8 mouse cellular contexts compared by ENCODE assay signal in the genomic region with DNA sequence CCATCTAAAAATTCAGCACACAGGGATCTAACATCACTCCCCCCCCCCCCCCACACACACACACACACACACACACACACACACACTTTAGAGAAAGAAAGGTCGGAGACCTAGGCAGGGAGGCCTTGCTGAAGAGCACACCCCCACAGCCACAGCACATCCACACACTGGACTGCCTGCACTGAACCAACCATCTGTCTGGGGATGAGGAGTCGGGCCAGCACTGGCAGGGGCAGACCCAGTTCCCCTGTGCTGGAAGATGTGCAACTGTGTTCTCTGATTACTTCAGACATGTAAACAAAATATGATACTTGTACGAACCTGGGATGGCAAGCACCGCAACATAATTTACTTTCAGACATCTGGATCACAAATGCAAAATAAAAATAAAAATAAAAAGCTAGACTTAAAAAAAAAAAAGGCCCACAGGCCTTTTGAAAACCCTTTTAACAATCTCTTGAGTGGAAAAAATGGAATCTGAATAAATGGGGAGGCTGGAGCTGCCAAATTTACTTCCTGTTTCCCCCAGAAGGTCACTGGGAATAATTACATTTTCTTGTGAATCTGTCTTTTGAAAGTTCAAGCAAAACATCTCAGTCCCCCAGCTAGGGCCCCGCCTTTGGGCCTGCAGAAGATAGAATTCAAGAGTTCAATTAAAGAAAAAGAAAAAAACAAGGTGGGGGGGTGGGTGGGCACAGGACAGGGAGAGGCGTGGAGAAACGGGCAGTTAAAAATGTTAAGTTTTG. TPM values are rescaled to one million over a fixed set of nuclear protein-coding genes. Genes with fewer than 3 reads are reported as not detected.
DNase-seq lines count a peak whose midpoint lies in the region; ATAC-seq and TF ChIP-seq lines count a peak whose summit lies in the region.

No protein-coding gene starts in this region.

- H3K27me3 ChIP-seq in heart, adult 2 months (ENCODE audit: control insufficient read depth, insufficient read depth, low read length) = no peaks in the 10 kb centered on the region
- H3K27me3 ChIP-seq in CH12.LX (replicated peaks) = no peaks in the 10 kb centered on the region
- no peaks in the 10 kb centered on the region for H3K27me3 ChIP-seq in embryonic facial prominence, embryonic 11.5 days (ENCODE audit: control insufficient read depth, insufficient read depth, low read length)
- H3K27me3 ChIP-seq in intestine, embryonic 15.5 days (replicated peaks) = no peaks in the 10 kb centered on the region
- H3K27me3 ChIP-seq in neural tube, embryonic 11.5 days (ENCODE audit: control insufficient read depth, insufficient read depth, low read length) = no peaks in the 10 kb centered on the region

- H3K36me3 ChIP-seq in heart, adult 2 months (ENCODE audit: control insufficient read depth, insufficient read depth, low read length) = peaks cover 21% of the 10 kb centered on the region
- peaks cover 6 to 34% of the 10 kb centered on the region in 2 experiments for H3K36me3 ChIP-seq in CH12.LX (replicated peaks in 1 of 2; ENCODE audit: control insufficient read depth in 1 of 2, insufficient read depth in 1 of 2, low read length in 1 of 2)
- no peaks in the 10 kb centered on the region for H3K36me3 ChIP-seq in embryonic facial prominence, embryonic 11.5 days (replicated peaks; ENCODE audit: control insufficient read depth, insufficient read depth, low read depth, low read length)
- no peaks in the 10 kb centered on the region for H3K36me3 ChIP-seq in intestine, embryonic 15.5 days
- no peaks in the 10 kb centered on the region for H3K36me3 ChIP-seq in neural tube, embryonic 11.5 days (ENCODE audit: control insufficient read depth, insufficient read depth, low read length)

- dilution Hi-C loops in CH12.LX (cut with MboI; ENCODE audit: extremely low pct_ligation_motif_present, extremely low pct_unique_long_range_greater_than_20kb, low sequenced_read_pairs) = no loop called here

- H3K4me3 ChIP-seq in heart, adult 2 months = no peak overlapping the region
- H3K4me3 ChIP-seq in CH12.LX (replicated peaks in 1 of 3; ENCODE audit: low read depth in 2 of 3, low read length in 2 of 3, poor library complexity in 1 of 3) = peak overlapping the region in 1 of 3 experiments; percentile 30
- no peak overlapping the region for H3K4me3 ChIP-seq in embryonic facial prominence, embryonic 11.5 days (ENCODE audit: low read depth, low read length)
- no peak overlapping the region for H3K4me3 ChIP-seq in intestine, embryonic 15.5 days (replicated peaks)
- no peak overlapping the region for H3K4me3 ChIP-seq in neural tube, embryonic 11.5 days (ENCODE audit: low read depth, low read length)

- peaks cover 9% of the 10 kb centered on the region for H3K79me2 ChIP-seq in heart, adult 2 months (replicated peaks; ENCODE audit: control insufficient read depth, insufficient read depth, low read length)
- H3K79me2 ChIP-seq in CH12.LX (replicated peaks; ENCODE audit: control insufficient read depth, extremely low read depth, insufficient read depth, poor library complexity, severe bottlenecking) = peaks cover 80% of the 10 kb centered on the region

- intact Hi-C loops in heart, adult 2 months (cut with DNase I) = loop anchor here (5.0 kb wide), 1 partner anchor 36 kb away; no protein-coding TSS in a partner anchor
- intact Hi-C loops in heart, postnatal 36 days (cut with DNase I) = no loop called here

- H3K9me3 ChIP-seq in CH12.LX (replicated peaks; ENCODE audit: low read length) = no peaks in the 10 kb centered on the region
- H3K9me3 ChIP-seq in embryonic facial prominence, embryonic 11.5 days (replicated peaks; ENCODE audit: control insufficient read depth, low read length) = no peaks in the 10 kb centered on the region
- H3K9me3 ChIP-seq in intestine, embryonic 15.5 days = no peaks in the 10 kb centered on the region
- no peaks in the 10 kb centered on the region for H3K9me3 ChIP-seq in neural tube, embryonic 11.5 days (ENCODE audit: control insufficient read depth, low read length)

- TF ChIP-seq CTCF in heart, adult 2 months (IDR thresholded peaks at IDR 0.05) = no peak
- no peak for TF ChIP-seq CTCF in CH12.LX (conservative IDR thresholded peaks at IDR 0.05 in 1 of 2, IDR thresholded peaks at IDR 0.05 in 1 of 2; ENCODE audit: low read depth in 2 of 2, low read length in 2 of 2)

- TF ChIP-seq EP300 in heart, adult 2 months (IDR thresholded peaks at IDR 0.05; ENCODE audit: insufficient read depth, low read depth, low read length) = no peak
- TF ChIP-seq EP300 in CH12.LX (IDR thresholded peaks at IDR 0.05; ENCODE audit: low read length) = no peak

- peak overlapping the region; percentile 96; the same call in 1 of the 2 replicates for H3K4me2 ChIP-seq in CH12.LX (ENCODE audit: insufficient read depth, low read depth, poor library complexity, severe bottlenecking)
- no peak overlapping the region; the same call in 1 of the 2 replicates for H3K4me2 ChIP-seq in embryonic facial prominence, embryonic 11.5 days (ENCODE audit: low read depth, low read length)
- peak overlapping the region; percentile 42; the same call in 1 of the 2 replicates for H3K4me2 ChIP-seq in intestine, embryonic 15.5 days (replicated peaks)
- H3K4me2 ChIP-seq in neural tube, embryonic 11.5 days (ENCODE audit: low read depth) = no peak overlapping the region

- WGBS in heart, adult 2 months = 43% methylated on average over 7 of the region's 7 CpGs
- 24% methylated on average over 7 of the region's 7 CpGs for WGBS in embryonic facial prominence, embryonic 11.5 days
- WGBS in intestine, embryonic 15.5 days = 35% methylated on average over 7 of the region's 7 CpGs
- WGBS in neural tube, embryonic 11.5 days = 41% methylated on average over 7 of the region's 7 CpGs

- H3K4me1 ChIP-seq in heart, adult 2 months (ENCODE audit: control insufficient read depth, insufficient read depth, low read length) = peaks cover 52% of the 10 kb centered on the region
- H3K4me1 ChIP-seq in CH12.LX (ENCODE audit: control insufficient read depth in 1 of 2, insufficient read depth in 2 of 2) = peaks cover 27 to 78% of the 10 kb centered on the region in 2 experiments
- peaks cover 26% of the 10 kb centered on the region for H3K4me1 ChIP-seq in embryonic facial prominence, embryonic 11.5 days (ENCODE audit: control insufficient read depth, insufficient read depth, low read length)
- peaks cover 76% of the 10 kb centered on the region for H3K4me1 ChIP-seq in intestine, embryonic 15.5 days (replicated peaks)
- H3K4me1 ChIP-seq in neural tube, embryonic 11.5 days (ENCODE audit: control insufficient read depth, insufficient read depth, low read length) = peaks cover 46% of the 10 kb centered on the region

- peak in 1 of 2 experiments; percentile 31 for DNase-seq in heart, adult 2 months
- DNase-seq in heart, postnatal 36 days = no peak
- no peak for DNase-seq in CH12.LX (ENCODE audit: extremely low read depth)
- DNase-seq in embryonic facial prominence, embryonic 11.5 days (ENCODE audit: low spot score) = no peak
- no peak for DNase-seq in neural tube, embryonic 11.5 days (ENCODE audit: low spot score)
- DNase-seq in testis, postnatal 14 days (ENCODE audit: low spot score) = no peak
- DNase-seq in urinary bladder, postnatal 10 days (ENCODE audit: low spot score) = no peak

- no peak for TF ChIP-seq POLR2A in heart, adult 2 months (IDR thresholded peaks at IDR 0.05; ENCODE audit: insufficient read depth, low read depth, low read length)
- no peak for TF ChIP-seq POLR2A in CH12.LX (IDR thresholded peaks at IDR 0.05; ENCODE audit: low read depth, low read length)

- in situ Hi-C loops in CH12.LX (cut with MboI; ENCODE audit: low pct_ligation_motif_present, low pct_unique_long_range_greater_than_20kb, low sequenced_read_pairs) = loop anchor here (5.0 kb wide), 2 partner anchors 41 to 136 kb away; no protein-coding TSS in a partner anchor

- no peak for ATAC-seq in embryonic facial prominence, embryonic 11.5 days (replicated peaks; ENCODE audit: insufficient number of reproducible peaks, low FRiP score, low TSS enrichment, low read depth)
- no peak for ATAC-seq in intestine, embryonic 15.5 days
- ATAC-seq in neural tube, embryonic 11.5 days (ENCODE audit: insufficient read depth, low FRiP score, low TSS enrichment) = no peak

- no peak for TF ChIP-seq RAD21 in CH12.LX (IDR thresholded peaks at IDR 0.05; ENCODE audit: low read depth, low read length)

- peak overlapping the region; percentile 80 for H3K27ac ChIP-seq in heart, adult 2 months
- peak overlapping the region; percentile 71 for H3K27ac ChIP-seq in CH12.LX (ENCODE audit: insufficient read depth, low read depth)
- peak overlapping the region; percentile 81 for H3K27ac ChIP-seq in embryonic facial prominence, embryonic 11.5 days (replicated peaks; ENCODE audit: low read depth, low read length)
- H3K27ac ChIP-seq in intestine, embryonic 15.5 days = peak overlapping the region; percentile 89
- H3K27ac ChIP-seq in neural tube, embryonic 11.5 days (ENCODE audit: low read depth, low read length) = peak overlapping the region; percentile 78

- H3K9ac ChIP-seq in heart, adult 2 months (ENCODE audit: low read depth, low read length) = no peak overlapping the region
- peak overlapping the region; percentile 74 for H3K9ac ChIP-seq in CH12.LX (ENCODE audit: insufficient read depth, low read depth)
- H3K9ac ChIP-seq in embryonic facial prominence, embryonic 11.5 days (replicated peaks; ENCODE audit: low read length) = no peak overlapping the region; the same call in 1 of the 2 replicates
- H3K9ac ChIP-seq in intestine, embryonic 15.5 days = no peak overlapping the region
- no peak overlapping the region for H3K9ac ChIP-seq in neural tube, embryonic 11.5 days (ENCODE audit: low read length)

RNA-seq across cellular contexts. Expression of a gene that starts 5.5 kb away (rescaled TPM):
- total RNA-seq in heart, adult 2 months (2021) = 10 to 100 TPM; 22.0 to 26.9 TPM
- polyA plus RNA-seq in heart, adult 2 months (2012; rRNA removed) = 22.5 and 25.7 TPM in 2 replicates
- 10 to 100 TPM; 22.7 to 25.5 TPM for total RNA-seq in heart, postnatal 36 days (2021)
- total RNA-seq in CH12.LX (2012; rRNA removed) (21.8 and 22.1 TPM in 2 replicates), CH12.LX (2014; rRNA removed) (14.4 and 15.6 TPM in 2 replicates)
- 25.0 and 30.9 TPM in 2 replicates for polyA plus RNA-seq in CH12.LX (2012; ENCODE audit: insufficient read length, low read depth)
- polyA plus RNA-seq in embryonic facial prominence, embryonic 11.5 days (2014; fragmentation: Nextera tagmentation; extraction: Ambion mirVana) = 11.8 and 16.0 TPM in 2 replicates
- polyA plus RNA-seq in intestine, embryonic 15.5 days (2015; fragmentation: Nextera tagmentation; extraction: Ambion mirVana) = 17.9 and 19.1 TPM in 2 replicates
- 22.3 and 22.9 TPM in 2 replicates for polyA plus RNA-seq in neural tube, embryonic 11.5 days (2014; fragmentation: Nextera tagmentation; extraction: Ambion mirVana)

RNA-seq across cellular contexts. Expression of a gene that starts 44.2 kb away (rescaled TPM):
- 1 to 10 TPM; 7.7 TPM for total RNA-seq in heart, adult 2 months (2021)
- polyA plus RNA-seq in heart, adult 2 months (2012; rRNA removed) = 5.2 and 6.0 TPM in 2 replicates
- 10 to 100 TPM in 1 of 2 experiments, 1 to 10 TPM in 1; 8.3 to 10.4 TPM for total RNA-seq in heart, postnatal 36 days (2021)
- total RNA-seq in CH12.LX (2012; rRNA removed) (31.4 and 34.3 TPM in 2 replicates), CH12.LX (2014; rRNA removed) (87.2 and 94.8 TPM in 2 replicates)
- polyA plus RNA-seq in CH12.LX (2012; ENCODE audit: insufficient read length, low read depth) = 35.9 and 39.8 TPM in 2 replicates
- 84.1 and 90.8 TPM in 2 replicates for polyA plus RNA-seq in embryonic facial prominence, embryonic 11.5 days (2014; fragmentation: Nextera tagmentation; extraction: Ambion mirVana)
- polyA plus RNA-seq in intestine, embryonic 15.5 days (2015; fragmentation: Nextera tagmentation; extraction: Ambion mirVana) = 60.7 and 64.4 TPM in 2 replicates
- 66.5 and 73.7 TPM in 2 replicates for polyA plus RNA-seq in neural tube, embryonic 11.5 days (2014; fragmentation: Nextera tagmentation; extraction: Ambion mirVana)

RNA-seq across cellular contexts. Expression of a gene that starts 50.8 kb away (rescaled TPM):
- total RNA-seq in heart, adult 2 months (2021) = 10 to 100 TPM; 20.3 to 21.3 TPM
- 9.8 and 15.9 TPM in 2 replicates for polyA plus RNA-seq in heart, adult 2 months (2012; rRNA removed)
- 10 to 100 TPM; 18.8 to 23.3 TPM for total RNA-seq in heart, postnatal 36 days (2021)
- total RNA-seq in CH12.LX (2012; rRNA removed) = 20.5 and 21.3 TPM in 2 replicates
- 26.7 and 28.4 TPM in 2 replicates for total RNA-seq in CH12.LX (2014; rRNA removed)
- 20.1 and 20.3 TPM in 2 replicates for polyA plus RNA-seq in CH12.LX (2012; ENCODE audit: insufficient read length, low read depth)
- 39.3 and 41.3 TPM in 2 replicates for polyA plus RNA-seq in embryonic facial prominence, embryonic 11.5 days (2014; fragmentation: Nextera tagmentation; extraction: Ambion mirVana)
- polyA plus RNA-seq in intestine, embryonic 15.5 days (2015; fragmentation: Nextera tagmentation; extraction: Ambion mirVana) = 30.3 and 36.9 TPM in 2 replicates
- 38.0 and 41.4 TPM in 2 replicates for polyA plus RNA-seq in neural tube, embryonic 11.5 days (2014; fragmentation: Nextera tagmentation; extraction: Ambion mirVana)

Comparison
In these comparisons a context has a peak if more than half of its experiments do, and no peak if none do; other contexts are left out.
1. H3K4me2 ChIP-seq: peak in CH12.LX (single experiment) and intestine, embryonic 15.5 days (single experiment); none in embryonic facial prominence, embryonic 11.5 days (single experiment) and neural tube, embryonic 11.5 days (single experiment).
2. Peak in every context shown above with its lines, with median percentiles within 50 percentile points of each other: H3K27ac ChIP-seq.